Mouse (Mus musculus) layer of hippocampus, postnatal 25 days (tissue): ENCODE data around the gene Slc6a21. TPM values are rescaled to one million over a fixed set of nuclear protein-coding genes. Genes with fewer than 3 reads are reported as not detected.

Experiments used
- total RNA-seq, 2 experiments: library from RNA; stranded (reverse); gene quantifications; 2 replicates each; pipeline ENCODE4 v1.2.3; 2021

The Slc6a21 gene
- total RNA-seq, 2 experiments from 2014 or later: not detected

Other genes with a start within 250 kb of the Slc6a21 start
- 10 to 100 TPM; 67.9 to 81.7 TPM for gene Prr12, start 224.6 kb upstream of the Slc6a21 start, total RNA-seq
- gene Nosip, start 215.1 kb upstream of the Slc6a21 start, total RNA-seq: 10 to 100 TPM; 49.8 to 59.4 TPM
- gene Prrg2, start 214.8 kb upstream of the Slc6a21 start, total RNA-seq: 1 to 10 TPM; 5.6 to 6.6 TPM
- 1 to 10 TPM; 9.6 to 9.7 TPM for gene Rcn3, start 185.3 kb upstream of the Slc6a21 start, total RNA-seq
- 10 to 100 TPM; 18.1 to 21.0 TPM for gene Fcgrt, start 173.7 kb upstream of the Slc6a21 start, total RNA-seq
- 100 to 1,000 TPM; 418 to 465 TPM for gene Rps11, start 153.1 kb upstream of the Slc6a21 start, total RNA-seq
- 100 to 1,000 TPM; 765 to 826 TPM for gene Rpl13a, start 148.8 kb upstream of the Slc6a21 start, total RNA-seq
- not detected for gene Gm45713, start 141.3 kb upstream of the Slc6a21 start, total RNA-seq
- 1 to 10 TPM; 4.5 to 8.2 TPM for gene Flt3l, start 141.1 kb upstream of the Slc6a21 start, total RNA-seq
- gene Pih1d1, start 123.2 kb upstream of the Slc6a21 start, total RNA-seq: 10 to 100 TPM; 43.2 to 47.0 TPM
- gene Aldh16a1, start 122.9 kb upstream of the Slc6a21 start, total RNA-seq: 10 to 100 TPM; 10.9 to 13.6 TPM
- gene Slc17a7, start 113.6 kb upstream of the Slc6a21 start, total RNA-seq: 1,000 to 10,000 TPM; 1,494 to 1,551 TPM
- under 1 TPM in 1 of 2 experiments, not detected in 1; 0.26 TPM for gene Gfy, start 97.9 kb upstream of the Slc6a21 start, total RNA-seq
- not detected for gene Pth2, start 96.5 kb upstream of the Slc6a21 start, total RNA-seq
- gene Ccdc155, start 72.6 kb upstream of the Slc6a21 start, total RNA-seq: 1 to 10 TPM; 2.4 to 2.9 TPM
- gene Dkkl1, start 65.4 kb upstream of the Slc6a21 start, total RNA-seq: 1 to 10 TPM; 1.2 to 2.4 TPM
- gene Tead2, start 61.8 kb upstream of the Slc6a21 start, total RNA-seq: 1 to 10 TPM; 4.7 to 5.5 TPM
- 1 to 10 TPM; 3.1 to 5.7 TPM for gene Cd37, start 38.4 kb upstream of the Slc6a21 start, total RNA-seq
- gene Slc6a16, start 36.4 kb upstream of the Slc6a21 start, total RNA-seq: 1 to 10 TPM; 1.6 to 2.2 TPM
- gene Trpm4, start 56.3 kb downstream of the Slc6a21 start, total RNA-seq: 10 to 100 TPM; 14.1 to 18.5 TPM
- gene Hrc, start 57.8 kb downstream of the Slc6a21 start, total RNA-seq: under 1 TPM in 1 of 2 experiments, not detected in 1; 0.17 TPM
- 100 to 1,000 TPM; 129 to 134 TPM for gene Ppfia3, start 89.5 kb downstream of the Slc6a21 start, total RNA-seq
- gene Lin7b, start 93.1 kb downstream of the Slc6a21 start, total RNA-seq: 100 to 1,000 TPM; 151 to 155 TPM
- 100 to 1,000 TPM; 288 to 443 TPM for gene Snrnp70, start 118.2 kb downstream of the Slc6a21 start, total RNA-seq
- not detected for gene Kcna7, start 128.1 kb downstream of the Slc6a21 start, total RNA-seq
- gene Ntf5, start 136.2 kb downstream of the Slc6a21 start, total RNA-seq: under 1 TPM in 1 of 2 experiments, not detected in 1; 0.22 TPM
- under 1 TPM in 1 of 2 experiments, not detected in 1; 0.57 TPM for gene Lhb, start 143.3 kb downstream of the Slc6a21 start, total RNA-seq
- gene Gys1, start 157.3 kb downstream of the Slc6a21 start, total RNA-seq: 10 to 100 TPM; 13.9 to 16.5 TPM
- 10 to 100 TPM; 34.3 to 40.6 TPM for gene Ruvbl2, start 160.6 kb downstream of the Slc6a21 start, total RNA-seq
- 100 to 1,000 TPM; 204 to 228 TPM for gene Ftl1, start 182.4 kb downstream of the Slc6a21 start, total RNA-seq
- gene Bax, start 189.4 kb downstream of the Slc6a21 start, total RNA-seq: 10 to 100 TPM; 81.6 to 82.1 TPM
- gene Tulp2, start 204.4 kb downstream of the Slc6a21 start, total RNA-seq: not detected
- gene Gm45808, start 209.3 kb downstream of the Slc6a21 start, total RNA-seq: 1 to 10 TPM in 1 of 2 experiments, under 1 TPM in 1; 0.63 to 1.1 TPM
- 1 to 10 TPM; 3.1 to 5.7 TPM for gene Dhdh, start 211.3 kb downstream of the Slc6a21 start, total RNA-seq
- 100 to 1,000 TPM; 102 to 105 TPM for gene Nucb1, start 232.9 kb downstream of the Slc6a21 start, total RNA-seq
- 10 to 100 TPM; 19.6 to 21.6 TPM for gene Ppp1r15a, start 248.8 kb downstream of the Slc6a21 start, total RNA-seq
- gene Plekha4, start 248.8 kb downstream of the Slc6a21 start, total RNA-seq: under 1 TPM; 0.47 TPM